Mouse (Mus musculus) midbrain, embryonic 16.5 days (tissue): Measurements from ENCODE around the gene Prnp. TPM values are rescaled to one million over a fixed set of nuclear protein-coding genes. Genes with fewer than 3 reads are reported as not detected.

Experiments
- polyA plus RNA-seq: library from polyadenylated mRNA; unstranded; fragments of >200 nt; fragmentation: Nextera tagmentation; extraction: Ambion mirVana; gene quantifications from 2 replicates; pipeline ENCODE4 v1.2.1, GENCODE M21; 2015

Prnp gene
- polyA plus RNA-seq, 1 experiment from 2014 or later, result 194 TPM

Other genes with a start within 250 kb of the Prnp start
- gene Erv3, start 50.2 kb upstream of the Prnp start, polyA plus RNA-seq, result 0.06 TPM in 1 of 2 replicates, not detected in the other
- not detected in 2 replicates for gene Prn, start within 50 bp of the Prnp start, polyA plus RNA-seq
- gene Prnd, start 40.9 kb downstream of the Prnp start, polyA plus RNA-seq, result 8.0 and 10.7 TPM in 2 replicates
- 24.2 and 28.9 TPM in 2 replicates for gene Rassf2, start 120.3 kb downstream of the Prnp start, polyA plus RNA-seq
- 32.6 and 37.9 TPM in 2 replicates for gene Slc23a2, start 235.2 kb downstream of the Prnp start, polyA plus RNA-seq